Mouse (Mus musculus) thymus, adult 18-20 months (tissue): Measurements from ENCODE around the gene Hmbs.
"Not testable (repeated sequence)": the region's sequence is repeated elsewhere in the genome, so short reads cannot be mapped to it uniquely, and the experiment has no call there.

ENCODE experiments used
- DNase-seq, 2 experiments: peaks; one replicate each; pipeline ENCODE4 v3.0.0; 2022; ENCODE audit warnings: mixed read lengths in 2 of 2

Hmbs gene

DNA sequence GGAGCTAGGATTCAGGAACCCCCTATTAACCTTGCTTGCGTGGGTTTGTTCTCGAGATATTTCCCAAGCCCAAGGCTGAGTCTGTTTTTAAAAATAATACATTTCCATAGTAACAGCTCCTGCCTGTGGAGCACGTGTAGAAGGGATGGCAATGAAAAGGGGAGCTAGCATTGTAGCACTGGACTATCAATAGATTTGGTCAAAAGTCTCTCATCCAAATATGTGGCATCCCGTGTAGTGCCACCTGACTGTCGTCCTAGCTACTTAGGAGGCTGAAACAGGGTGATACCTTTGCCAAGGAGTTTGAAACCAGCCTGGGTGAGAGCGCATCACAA, 23.3 kb downstream of the Hmbs start:
- DNase-seq = no peak

DNA sequence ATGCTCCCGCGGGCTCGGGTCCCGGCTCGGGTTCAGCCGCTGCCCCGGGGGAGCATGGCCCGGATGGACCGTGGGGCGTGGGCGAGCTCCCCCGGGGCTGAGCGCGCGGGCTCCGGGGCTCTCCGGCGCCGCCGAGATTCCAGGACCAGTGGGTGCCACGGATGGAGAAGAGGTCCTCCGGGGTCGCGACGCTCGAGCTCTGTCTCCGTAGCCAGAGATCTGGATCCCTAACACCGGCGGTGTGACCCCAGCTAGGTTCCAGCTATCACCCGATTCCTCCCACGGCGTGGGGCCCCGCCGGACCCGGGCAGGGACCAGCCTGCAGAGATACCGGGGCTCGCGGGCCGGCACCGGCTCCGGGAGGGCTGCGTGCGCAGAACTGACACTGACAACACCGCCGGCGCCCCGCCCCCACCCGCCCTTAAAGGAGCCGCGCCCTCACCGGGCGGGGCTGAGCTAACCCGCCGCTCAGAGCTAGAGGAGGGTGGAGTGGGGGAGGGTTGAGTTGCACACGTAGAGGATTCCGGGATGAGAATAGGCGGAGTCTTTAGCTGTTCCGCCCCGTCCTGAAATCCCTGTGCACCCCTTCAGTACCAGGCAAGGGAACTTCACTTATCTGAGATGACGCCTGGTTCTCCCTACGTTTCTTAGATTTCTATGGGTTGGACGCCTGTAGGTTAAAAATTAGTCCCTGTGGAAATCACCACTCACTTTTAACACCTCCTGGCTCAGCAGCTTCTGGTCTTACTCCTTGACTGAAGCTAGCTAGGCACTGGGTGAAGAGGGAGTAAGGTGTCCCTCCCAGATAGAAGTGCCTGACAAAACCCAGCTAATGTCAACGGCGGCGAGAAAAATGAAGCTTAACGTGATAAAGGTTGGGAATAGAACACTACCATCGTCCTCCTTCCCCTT, 23.9 kb downstream of the Hmbs start, which contains the start of gene C2cd2l:
TSS of gene C2cd2l (minus strand) at position 399 of the 912 bp plus-strand sequence.
- DNase-seq = peak; percentile 76 to 85

DNA sequence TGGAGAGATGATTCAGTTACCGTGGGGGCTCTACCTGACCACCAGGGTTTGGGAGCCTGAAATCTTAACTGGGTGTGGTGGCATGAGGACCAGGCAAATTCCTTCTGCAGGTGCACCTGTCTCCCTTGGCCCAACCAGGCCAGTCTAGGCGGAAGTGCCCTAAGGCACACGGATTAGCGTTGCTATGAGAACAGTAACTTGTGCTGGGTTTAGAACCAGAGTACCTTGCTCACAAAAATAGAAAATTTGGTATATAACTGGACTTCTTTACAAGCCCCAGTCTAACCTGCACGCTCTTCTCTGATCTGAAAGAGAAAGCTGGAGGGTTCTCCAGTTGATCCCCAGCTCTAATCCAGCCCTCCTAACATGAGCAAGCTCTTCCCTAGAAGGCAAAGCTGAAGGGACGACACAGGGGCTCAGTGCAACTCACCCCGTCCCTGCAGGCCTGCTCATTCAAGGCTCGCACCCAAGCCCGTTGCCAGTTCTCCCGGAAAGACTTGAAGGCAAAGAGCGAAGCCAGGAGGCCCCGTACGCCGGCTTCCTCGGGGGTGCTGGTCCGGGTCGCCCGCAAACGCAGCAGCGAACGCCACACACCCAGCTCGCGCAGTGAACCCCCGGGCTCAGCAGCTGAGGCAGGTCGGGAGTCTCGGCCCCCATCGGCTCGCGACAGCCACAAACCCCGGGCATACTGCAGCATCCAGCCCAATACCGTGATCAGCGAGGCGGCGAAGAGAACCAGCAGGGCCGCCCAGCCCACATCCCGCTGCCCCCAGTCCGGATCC, 24.7 kb downstream of the Hmbs start:
- peak; percentile 34 to 49 for DNase-seq

DNA sequence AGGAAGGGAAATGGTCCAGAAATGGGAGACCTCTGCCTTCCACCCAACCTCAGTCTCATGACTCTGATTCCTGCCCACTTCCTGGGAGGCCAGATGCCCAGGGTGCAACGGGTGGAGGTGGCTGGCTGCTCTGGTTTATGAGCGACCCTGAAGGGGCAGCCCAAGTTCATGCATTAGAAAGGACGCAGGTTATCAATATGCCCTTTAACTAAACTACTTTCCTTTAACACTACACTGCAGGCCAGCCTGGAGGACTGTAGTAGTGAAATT, 25.3 kb downstream of the Hmbs start:
- DNase-seq = no peak

DNA sequence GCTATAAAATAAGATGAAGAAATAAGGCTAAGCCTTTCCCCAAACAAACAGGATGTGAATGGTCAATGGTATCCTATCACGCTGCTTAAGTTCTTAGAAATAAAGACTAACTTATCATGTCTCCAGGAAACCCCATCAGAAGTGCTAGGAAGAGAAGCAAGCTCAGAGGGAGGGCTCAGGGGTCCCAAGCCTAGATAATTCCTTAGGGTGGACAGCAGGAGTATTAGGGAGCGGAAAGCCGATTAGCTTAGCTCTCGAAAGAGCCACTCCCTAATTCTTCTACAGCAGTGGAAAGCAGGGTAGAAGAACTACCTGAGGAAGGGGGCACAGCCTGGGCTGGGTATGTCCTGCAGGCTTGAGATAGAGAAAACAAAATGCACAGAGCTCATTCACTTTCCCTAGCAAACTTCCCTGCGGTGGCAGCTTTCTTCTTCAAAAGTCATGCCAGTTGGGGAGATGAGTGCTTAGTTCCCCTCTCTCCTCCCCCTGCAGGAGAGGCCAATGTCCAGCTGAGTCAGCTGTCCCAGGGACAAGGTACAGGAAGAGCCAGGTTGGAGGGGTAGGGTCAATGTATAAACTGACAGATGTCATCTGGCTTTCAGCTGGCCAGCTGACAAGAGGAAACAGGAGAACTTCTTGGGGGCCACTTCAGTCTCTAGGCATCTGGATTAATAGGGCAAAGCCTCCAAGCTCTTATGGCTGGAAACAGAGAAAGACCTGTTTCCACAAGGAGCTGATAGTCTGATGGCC, 25.8 kb downstream of the Hmbs start:
- DNase-seq = no peak

DNA sequence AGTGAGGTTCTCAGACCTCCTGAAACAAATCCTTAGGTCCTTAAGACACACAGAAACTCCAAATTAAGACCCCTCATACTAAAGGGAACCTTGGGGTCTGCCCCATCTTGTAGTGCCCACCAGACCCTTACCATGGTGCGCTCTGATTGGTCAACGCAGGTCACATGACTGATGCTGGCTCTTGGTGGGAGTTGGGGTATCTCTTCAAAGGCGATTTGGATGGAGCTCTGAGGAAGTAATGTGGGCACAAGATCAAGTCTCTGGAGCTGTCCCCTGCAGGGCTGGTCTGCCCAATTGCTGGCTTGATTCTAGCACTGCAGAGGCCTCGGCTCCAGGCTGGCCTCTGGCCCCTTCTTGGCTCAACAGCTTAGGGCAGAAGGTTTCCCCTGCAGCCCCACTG, 26.6 kb downstream of the Hmbs start:
- DNase-seq = no peak

DNA sequence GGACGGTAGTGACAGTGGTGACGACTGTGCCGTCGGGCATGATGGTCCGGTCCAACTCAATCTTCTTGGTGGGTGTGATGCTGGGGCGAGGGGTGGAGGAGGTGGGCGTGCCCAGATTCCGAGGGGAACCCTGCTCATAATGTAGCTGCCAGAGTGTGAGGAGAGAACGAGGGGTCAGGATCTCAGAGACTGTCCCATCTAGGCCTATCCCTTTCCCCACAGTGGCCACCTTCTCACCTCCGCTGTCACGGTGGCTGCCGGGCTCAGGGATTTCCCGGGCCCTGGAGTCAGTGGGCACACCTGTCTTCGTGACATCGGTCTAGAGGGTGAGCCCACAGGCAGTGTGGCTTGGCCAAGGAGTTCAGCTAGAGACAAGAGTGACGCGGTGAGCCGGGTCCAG, 29.1 kb downstream of the Hmbs start:
- DNase-seq = no peak

DNA sequence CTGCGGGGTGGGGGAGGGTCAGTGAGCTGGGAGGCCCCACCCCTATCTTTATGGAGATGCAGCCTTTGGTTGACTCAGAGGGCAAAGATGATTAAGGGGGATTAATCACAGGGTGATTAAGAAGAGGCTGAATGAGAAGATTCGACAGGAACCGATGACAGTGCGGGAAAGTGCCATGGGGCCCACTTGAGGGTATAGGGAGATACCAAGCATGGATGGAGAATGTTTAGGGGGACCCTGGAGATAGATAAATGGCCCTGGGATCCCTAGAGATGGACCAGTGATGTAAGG, 29.8 kb downstream of the Hmbs start:
- no peak for DNase-seq

DNA sequence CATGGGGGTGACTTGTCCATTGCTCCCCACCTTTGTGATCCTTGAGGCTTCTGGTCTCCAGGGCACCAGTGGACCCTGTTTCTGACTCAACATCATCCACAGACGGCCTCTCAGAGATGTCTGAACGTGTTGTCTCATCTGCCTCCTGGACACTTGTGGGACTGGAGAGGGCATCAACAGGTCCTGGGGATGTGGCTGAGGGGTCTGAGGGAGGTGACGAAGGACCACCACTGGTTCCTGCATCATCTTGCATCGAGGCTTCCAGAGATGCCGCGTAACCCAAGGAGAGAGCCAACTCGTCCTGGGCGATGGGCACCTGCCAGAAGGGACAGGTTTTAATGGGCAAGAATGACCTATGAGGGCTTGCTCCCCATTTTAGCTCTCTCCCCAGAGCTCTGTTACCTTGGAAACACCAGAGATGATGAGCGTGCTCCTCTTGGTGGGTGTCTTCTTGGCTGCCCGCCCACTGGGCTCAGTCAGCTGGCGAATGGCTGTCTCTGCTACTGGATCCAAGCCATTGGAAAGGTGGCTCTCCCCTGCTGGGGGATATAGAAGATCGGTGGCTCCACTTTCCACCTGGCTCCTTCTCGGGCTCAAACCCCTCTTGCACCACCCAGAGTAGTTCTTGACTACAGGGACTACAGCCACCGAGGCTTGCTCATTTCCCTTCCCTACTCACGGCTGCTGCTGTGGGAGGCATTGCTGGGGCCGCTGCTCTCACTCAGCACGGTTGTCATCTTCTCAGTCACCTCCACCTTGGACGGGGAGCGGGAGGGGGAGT, 30.4 kb downstream of the Hmbs start:
- DNase-seq = no peak

DNA sequence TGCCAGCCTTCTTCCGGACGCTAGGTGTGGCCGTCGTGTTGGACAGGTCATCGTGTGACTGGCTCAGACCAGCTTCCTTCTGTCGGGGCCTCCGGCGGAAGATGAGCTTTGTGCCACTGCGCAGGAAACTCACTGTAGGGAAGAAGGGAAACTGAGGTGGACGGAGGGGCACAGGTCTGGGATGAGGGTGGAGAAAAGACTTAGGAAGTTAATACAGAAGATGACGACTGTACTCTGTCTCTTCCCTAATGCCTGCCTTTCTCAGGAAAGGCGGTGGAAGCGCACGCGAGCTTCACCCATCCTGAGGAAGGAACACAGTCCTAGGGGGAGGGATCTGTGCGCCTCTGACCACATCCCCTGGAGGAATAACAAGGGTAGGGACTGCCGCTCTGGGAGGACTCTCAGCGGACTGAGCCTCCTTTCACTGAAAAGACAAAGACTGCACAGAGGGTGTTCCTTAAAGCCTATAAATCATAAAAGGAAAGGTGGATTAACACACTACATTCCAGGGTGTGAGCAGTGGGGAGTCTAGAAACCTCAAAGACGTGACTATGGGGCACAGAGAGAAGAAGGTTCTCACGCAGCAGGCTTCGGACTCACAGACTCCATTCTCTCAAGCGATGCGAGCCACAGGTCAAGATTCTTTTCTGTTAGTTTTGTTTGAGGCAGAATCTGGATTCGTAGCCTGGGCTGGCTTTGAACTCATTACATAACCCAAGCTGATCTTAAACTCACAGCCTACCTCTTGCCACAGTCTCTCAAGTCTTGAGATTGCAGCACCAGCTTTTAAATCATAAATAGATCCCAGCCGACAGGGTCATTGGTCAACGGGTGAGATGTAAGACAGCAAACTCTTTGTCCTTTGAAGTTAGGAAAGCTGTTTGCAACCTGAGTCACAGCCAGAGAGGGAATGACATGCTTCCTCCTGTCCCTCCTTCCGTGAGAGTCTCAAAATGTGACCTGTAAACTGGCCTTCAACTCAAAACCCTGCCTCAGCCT, 32.6 kb downstream of the Hmbs start:
- DNase-seq = no peak

DNA sequence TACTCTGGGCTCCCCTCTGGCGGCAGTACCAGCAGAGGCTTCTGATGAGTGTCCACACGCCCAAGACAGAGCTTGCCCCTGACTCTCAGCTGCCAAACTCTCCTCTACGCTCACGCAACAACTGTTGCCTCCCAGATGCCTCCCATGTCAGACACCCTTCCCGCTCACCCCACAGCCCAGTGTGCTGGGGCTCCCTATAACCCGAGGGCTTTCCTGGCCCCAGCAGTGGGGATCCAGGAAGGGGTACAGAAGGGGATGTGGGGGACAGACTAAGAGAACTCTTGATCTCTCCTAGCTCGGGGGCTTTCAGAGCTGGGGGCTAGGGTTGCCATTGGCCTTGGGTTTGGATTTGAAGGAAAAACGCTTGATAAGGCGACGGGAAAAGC, 33.3 kb downstream of the Hmbs start:
- DNase-seq = no peak

DNA sequence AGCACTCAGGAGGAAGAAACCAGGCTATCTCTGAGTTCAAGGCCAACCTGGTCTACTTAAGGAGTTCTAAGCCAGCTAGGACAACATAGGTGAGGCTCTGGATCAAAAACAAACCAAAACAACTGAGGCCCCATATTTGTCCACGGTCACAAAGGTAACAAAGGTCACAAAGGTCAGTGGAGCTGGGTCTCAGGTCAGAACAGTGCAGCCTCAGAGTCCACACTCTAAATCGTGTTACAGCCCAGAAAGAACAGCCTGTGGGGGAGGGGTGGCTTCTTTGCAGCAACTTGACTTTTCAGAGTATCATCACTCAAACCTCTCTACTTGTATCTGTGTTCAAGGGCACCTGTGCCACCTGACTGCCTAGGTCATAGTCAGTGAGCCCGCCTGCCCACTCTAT, 34.3 kb downstream of the Hmbs start:
- no peak for DNase-seq

DNA sequence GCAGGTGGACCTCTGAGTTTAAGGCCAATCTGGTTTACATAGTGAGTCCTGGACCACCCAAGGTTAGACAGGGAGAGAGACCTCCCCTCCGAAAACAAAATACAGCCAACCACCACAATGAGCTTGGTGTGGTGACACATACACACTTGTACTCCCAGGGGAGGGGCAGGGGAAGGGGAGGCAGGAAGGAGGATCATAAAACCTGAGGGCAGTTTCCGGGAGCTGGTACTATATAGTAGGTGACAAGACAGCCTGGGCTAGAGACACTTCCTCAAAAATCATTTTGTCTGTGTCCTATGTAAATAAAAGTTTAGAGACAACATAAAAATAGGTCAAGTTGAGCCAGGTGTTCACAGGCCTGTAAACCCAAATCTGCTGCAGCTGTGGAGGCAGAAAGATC, 36.8 kb downstream of the Hmbs start:
- DNase-seq = peak in 1 of 2 experiments; percentile 44

DNA sequence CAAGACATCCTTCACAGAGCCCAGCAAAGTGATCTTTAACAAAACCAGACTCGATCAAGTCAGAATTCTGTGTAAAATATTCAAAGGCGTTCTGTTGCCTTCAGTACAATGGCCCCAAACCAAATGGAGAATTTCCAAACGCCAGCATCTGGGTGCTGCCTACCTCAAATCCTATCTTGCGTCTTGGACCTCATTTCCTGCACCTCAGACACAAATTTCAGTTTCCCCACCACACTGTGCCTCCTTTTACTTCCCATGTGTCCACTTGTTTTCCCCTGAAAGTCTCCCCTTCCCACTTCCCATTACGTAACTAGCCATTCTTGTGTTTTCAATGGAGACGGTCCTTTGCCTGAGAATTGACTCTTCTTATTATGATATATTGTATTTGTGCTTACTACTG, 37.5 kb downstream of the Hmbs start:
- no peak for DNase-seq

DNA sequence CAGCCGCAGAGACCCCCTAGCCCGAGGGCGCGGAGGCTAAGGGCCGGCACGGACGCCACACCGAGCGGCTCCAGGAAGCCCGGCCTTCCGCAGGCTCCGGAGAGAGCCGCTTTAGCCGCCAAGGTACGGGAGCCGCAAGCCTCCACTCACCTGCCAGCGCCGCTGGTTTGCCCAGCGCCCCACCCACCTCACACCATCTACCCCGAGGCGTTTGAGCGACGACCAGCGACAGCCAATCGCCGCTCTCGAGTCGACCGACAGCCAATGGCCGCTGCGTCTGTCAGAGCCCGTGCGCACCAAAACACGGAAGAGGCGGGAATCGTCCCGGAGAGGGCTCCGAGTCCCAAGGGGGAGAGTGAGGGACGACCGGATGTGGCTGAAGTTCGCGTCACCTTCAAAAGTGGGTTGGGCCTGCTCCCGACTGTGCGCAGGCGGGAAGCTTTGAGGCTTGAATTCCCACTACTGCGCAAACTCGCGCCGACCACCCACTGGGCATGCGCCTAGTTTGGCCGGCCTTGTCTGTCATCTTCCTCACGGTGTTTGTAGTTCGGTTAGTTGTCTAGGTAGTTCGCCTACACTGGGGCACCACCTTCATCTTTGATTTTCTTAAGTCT, 38.5 kb downstream of the Hmbs start, which contains the start of gene Hinfp:
TSS of gene Hinfp (minus strand) at position 206 of the 614 bp plus-strand sequence.
- DNase-seq = peak; percentile 99

DNA sequence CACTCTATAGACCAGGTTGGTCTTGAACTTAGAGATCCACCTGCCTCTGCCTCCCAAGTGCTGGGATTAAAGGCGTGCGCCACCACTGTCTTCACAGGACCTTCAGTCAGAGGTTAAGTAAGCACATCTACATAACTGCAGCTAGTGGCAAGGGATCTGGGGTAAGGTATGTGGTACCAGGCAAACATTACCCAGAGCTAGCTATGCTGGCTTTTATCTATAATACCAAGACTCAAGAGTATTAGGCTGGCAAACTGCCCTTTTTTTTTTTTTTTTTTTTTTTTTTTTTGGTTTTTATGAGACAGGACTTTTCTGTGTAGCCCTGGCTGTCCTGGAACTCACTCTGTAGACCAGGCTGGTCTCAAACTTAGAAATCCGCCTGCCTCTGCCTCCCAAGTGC, 44.0 kb downstream of the Hmbs start:
- not testable (repeated sequence) for DNase-seq

DNA sequence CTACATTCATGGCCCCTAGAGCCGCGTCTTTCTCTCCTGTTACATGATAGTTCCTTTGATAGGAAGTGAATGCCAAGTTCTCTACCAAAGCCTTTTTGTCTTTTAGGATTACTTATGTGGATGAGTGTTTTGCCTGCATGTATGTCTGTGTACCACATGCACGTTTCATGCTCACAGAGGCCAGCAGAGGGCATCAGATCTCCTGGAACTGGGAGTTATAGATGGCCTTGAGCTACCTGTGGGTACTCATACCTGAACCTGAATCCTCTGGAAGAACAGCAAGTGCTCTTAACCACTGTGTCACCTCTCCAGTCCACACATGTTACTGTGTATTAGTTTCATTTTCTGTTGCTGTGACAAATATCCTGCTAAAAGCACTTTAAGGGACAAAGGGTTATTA, 51.5 kb downstream of the Hmbs start:
- peak; percentile 38 to 45 for DNase-seq

DNA sequence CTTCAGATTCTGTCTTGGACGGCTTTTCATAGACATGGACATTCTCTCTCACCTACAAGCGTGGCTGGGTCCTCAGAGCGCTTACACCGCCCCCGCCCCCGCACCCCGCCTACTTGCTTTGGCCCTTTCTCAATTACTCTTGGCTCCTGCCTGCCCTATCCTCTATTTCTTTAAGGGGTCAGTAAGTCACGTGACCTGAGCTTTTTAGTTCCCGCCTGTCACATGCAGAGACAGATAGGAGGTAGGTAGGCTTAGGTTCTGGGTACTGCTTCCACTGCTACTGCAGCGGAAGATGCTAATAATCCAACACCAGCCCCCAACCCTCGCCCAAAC, 55.1 kb downstream of the Hmbs start:
- no peak for DNase-seq

DNA sequence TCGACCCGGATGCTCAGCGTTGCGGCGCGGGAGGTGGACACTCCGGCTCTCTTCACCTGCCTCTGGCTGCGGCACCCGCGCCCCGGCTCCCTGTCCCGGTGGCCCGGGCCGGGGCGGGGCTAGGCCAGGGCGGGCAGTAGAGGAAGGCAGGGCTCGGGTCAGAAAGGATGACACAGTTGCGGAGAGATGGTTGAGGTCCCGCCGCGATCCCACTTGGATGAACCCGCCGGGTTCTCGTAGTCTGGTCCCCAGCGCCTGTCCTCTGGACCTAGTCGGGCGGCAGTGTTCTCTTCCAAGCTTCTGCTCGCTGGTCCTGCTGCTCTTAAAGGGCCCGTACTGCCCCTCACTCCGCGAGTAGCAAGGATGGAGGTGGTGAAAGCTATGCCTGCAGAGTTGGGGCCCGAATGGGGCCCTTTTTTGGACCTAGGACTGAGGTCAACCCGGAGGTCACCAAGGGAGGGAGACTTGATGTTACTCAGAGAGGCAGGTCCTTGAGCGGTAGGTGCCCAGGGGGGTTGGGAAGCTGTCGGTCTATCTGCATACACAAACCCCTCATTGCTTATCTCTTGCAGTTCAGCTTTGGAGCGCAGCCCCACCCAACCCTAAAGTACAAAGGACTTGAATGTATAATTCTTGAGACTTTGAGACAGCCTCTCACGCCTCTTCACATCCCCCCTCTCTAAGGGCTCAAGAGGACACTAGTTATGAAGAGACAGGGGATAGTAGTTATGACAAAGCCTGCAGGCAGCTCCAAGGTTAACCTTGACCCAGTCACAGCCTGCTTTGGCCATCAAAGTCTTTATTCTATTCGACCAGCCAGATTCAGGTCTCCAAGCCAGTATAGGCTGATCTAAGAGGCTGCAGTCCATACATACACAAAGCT, 55.7 kb downstream of the Hmbs start, which contains the start of gene Abcg4:
TSS of gene Abcg4 (minus strand) at position 540 of the 883 bp plus-strand sequence.
- DNase-seq = no peak

DNA sequence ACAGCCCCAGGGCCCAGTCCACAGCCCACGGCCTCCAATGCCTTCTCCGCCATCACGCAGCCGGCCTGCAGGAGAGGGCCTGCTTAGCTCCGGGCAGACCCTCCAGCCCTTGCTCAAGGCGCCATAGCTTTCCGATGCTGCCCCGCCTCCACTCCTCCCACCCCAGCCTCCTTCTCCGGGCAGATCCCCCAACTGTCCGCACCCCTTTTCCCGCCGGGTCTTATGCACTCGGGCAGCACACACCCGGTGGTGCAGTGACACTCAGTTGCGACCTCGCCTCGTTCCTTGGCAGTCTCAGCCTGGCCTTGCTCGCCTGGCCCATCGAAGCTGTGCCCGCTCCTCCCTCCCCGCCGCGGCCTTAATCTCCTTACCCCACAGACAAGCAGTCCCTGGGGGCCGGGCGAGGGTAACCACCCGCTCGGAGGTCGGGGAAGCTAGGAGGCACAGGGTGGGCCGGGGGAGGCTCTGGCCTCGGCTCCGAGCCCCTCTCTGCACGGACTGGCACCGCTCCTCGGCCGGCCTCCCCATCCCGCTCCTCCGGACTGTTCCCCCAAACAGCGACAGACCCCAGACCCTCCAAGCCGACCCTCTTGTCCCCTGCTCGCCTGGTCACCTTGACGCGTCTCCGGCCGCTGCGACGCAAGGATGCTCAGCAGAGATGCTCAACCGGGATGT, 56.5 kb downstream of the Hmbs start:
- DNase-seq = no peak
